Mouse (Mus musculus) heart, adult 18-20 months (tissue): ENCODE measurements at regions not wholly inside any gene's neighbourhood (a gene's known extent, or its start where the extent isn't known, plus 50 kb on each side); places are given as distances from the start of the nearest gene placed in this dataset.

ENCODE experiments used
- DNase-seq, 2 experiments: peaks; one replicate each; pipeline ENCODE4 v3.0.0; 2021 to 2022; ENCODE audit warnings: mixed read lengths in 1 of 2

- DNase-seq, result no peak
Measured at GRCm38 (mm10) chr6:93031812-93032330, 88.6 kb upstream of the Adamts9 start.

DNA sequence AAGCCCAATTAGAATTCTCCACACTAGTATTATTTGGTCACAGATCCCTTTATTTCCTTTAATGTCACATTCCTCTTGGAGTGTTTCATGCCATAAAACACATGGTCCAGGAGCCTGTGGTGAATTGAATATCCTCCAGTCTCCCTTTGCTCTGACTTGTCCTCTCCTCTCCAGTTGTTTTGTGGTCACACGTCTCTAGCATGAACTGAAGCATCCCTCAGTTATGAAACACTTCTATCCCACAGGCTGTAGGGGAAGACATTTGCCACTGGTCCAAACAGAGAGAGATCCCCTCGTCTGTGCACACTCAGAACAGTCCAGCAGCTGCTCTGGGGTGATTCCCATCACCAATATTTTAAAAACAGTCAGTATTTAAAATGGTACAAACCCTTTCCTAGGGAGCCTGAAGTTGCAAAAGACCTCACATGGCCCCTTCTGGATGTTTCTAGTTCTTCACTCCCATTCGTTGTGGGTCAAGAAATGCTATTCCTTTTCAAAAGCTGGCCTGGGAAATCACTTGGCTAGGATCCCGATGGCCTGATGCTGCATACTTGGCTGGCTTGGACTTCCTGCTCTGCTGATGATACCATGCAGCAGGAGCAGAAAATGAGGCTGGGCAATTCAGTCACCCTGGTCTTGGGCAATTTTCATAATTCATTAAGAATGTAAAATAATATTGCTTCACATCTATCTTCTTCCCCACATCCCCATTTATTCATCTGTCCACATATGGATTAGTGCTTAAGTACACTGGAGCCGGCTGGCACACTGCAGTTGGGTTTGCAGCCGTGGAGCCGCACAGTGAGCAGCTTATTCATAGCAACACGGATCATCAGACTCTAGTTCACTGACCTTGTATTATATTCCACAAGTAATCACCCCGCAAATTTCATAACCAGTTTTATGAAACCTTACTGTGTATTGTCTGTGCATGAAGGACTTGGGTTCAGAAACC is 83.1 kb upstream of the Adamts9 start:
- peak; percentile 77 to 82 for DNase-seq

- DNase-seq, result peak in 1 of 2 experiments; percentile 16
Measured at GRCm38 (mm10) chr6:93014534-93014933, 71.2 kb upstream of the Adamts9 start.

DNA sequence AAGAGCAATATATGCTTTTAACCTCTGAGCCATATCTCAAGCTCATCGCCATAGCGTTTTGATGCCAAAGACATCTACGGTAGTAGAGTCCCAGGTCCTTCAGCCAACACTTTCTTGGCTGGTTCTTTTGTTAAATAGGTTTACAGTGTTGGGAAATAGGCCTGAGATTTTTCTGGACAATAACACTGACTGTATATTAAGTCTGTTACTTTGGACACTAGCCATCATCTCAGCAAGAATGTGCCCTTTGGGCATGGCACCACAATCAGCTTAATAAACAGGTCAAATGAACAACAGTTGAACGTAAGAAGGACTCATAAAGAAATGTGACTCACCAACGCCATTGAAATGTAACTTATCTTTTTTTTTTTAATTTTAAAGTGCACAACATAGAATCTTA is 68.6 kb upstream of the Adamts9 start:
- no peak for DNase-seq

DNA sequence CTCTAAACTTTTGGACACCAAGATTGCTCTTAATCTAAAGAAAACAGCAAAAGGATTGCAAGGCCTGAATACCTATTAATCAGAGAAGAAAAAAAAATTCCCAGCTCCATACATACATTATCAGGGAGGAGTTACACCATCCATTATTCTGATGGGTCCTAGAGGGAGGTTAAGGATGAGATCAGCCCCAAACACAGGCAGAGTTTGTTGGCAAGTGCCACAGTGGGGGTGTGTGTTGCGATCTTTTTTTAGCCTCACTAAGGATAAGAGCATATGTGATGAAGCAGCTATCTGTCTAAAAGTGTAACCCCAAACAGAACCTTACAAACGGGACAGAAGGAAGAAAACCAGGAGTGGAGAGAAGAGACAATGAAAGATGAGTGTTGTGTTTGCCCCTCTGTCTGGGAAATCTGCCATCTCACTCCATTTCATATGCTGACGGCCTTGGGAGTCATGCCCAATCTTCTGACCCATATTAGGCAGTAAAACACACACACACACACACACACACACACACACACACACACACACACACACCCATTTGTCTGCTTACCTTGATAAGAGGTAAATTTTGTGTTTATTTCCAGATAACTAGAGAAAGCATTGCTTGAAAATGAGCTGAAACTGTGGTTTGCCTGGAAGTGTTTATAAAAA is 61.4 kb upstream of the Adamts9 start:
- peak; percentile 56 to 58 for DNase-seq

- DNase-seq, result no peak
Measured at GRCm38 (mm10) chr6:93003812-93004211, 60.5 kb upstream of the Adamts9 start.

DNA sequence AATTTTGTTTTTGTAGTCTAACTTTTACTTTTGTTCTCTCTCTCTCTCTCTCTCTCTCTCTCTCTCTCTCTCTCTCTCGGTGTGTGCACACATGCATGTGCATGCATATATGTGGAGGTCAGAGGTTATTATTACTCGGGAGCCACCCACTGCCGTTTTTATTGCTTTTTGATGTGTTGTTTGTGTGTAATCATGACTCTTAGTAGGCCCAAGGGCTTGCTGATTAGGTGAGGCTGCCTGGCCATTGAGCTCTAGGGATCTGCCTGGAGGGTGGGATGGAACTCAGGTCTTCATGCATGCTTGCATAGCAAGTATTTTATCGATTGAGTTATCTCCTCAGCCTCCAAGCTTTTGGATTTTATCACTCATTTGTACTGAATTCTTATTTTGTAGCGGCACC is 50.4 kb upstream of the Adamts9 start:
- no peak for DNase-seq
